Mouse (Mus musculus): ENCODE measurements around the gene Tnfrsf8. TPM values are rescaled to one million over a fixed set of nuclear protein-coding genes. Genes with fewer than 3 reads are reported as not detected.

Tnfrsf8 gene
- polyA plus RNA-seq, 2 experiments = 0.14 to 0.16 TPM

DNA sequence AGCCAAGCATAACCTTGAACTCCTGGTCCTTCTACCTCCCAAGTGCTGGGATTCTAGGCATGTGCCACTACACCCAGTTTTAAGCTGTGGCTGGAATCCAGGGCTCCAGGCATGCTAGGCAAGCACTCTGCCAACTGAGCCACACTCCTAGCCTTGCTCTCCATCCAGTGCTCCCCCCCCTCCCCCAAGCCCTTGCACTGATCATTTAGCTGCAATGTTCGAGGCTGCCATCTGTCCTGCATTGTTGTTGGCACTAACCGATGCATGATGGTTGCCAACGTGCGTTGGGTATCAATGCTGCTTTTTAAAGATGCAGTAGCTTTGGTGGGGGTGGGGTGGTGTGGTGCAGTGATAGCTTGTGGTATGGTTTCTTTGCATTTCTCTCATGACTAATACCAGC lies 10.9 kb downstream of the Tnfrsf8 start:
- 85% methylated on average over 4 of the region's 4 CpGs for WGBS

DNA sequence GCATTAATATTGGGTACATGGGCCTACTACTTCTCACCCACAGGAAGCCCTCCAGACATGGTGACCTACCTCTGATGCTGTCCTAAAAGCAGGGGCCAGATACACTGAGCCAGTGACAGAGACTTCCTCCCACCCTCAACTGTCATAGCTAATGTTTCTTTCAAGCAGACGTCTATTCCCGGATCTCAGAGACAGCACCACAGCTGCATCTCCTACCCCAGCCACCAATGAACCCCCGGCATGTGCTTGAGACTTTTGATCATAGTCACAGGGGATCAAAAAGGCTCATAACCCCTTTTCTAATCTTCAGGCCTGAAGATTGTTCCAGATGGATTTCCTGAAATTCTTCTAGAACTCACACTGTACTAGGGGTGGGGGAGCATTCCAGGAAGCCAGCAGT lies 12.9 kb downstream of the Tnfrsf8 start:
- ATAC-seq (ENCODE audit: low FRiP score, low read depth) = no peak
- no peak overlapping the region for H3K27ac ChIP-seq (replicated peaks; ENCODE audit: low read depth, low read length)
- no peak for TF ChIP-seq POLR2A (IDR thresholded peaks at IDR 0.05; ENCODE audit: borderline replicate concordance, extremely low read depth, insufficient read depth, insufficient read length)
- H3K9ac ChIP-seq (ENCODE audit: low read depth, low read length, severe bottlenecking) = no peak overlapping the region
- H3K4me2 ChIP-seq (replicated peaks; ENCODE audit: low read depth, low read length, severe bottlenecking) = no peak overlapping the region
- H3K36me3 ChIP-seq (ENCODE audit: control insufficient read depth, insufficient read depth, low read length) = no peaks in the 10 kb centered on the region
- H3K4me3 ChIP-seq (replicated peaks; ENCODE audit: low read length) = no peak overlapping the region
- no peaks in the 10 kb centered on the region for H3K4me1 ChIP-seq (ENCODE audit: control insufficient read depth, insufficient read depth, low read length)
- H3K27me3 ChIP-seq (ENCODE audit: control insufficient read depth, insufficient read depth, low read length) = no peaks in the 10 kb centered on the region
- no peaks in the 10 kb centered on the region for H3K9me3 ChIP-seq (ENCODE audit: control insufficient read depth, low read length)
- no peak for DNase-seq (ENCODE audit: low spot score)
- WGBS = 60% methylated on average over 3 of the region's 3 CpGs

More for the DNA sequence above, 10.9 kb downstream of the Tnfrsf8 start:
- no peak overlapping the region for H3K27ac ChIP-seq (replicated peaks; ENCODE audit: low read depth, low read length)
- H3K4me2 ChIP-seq (replicated peaks; ENCODE audit: low read depth, low read length, severe bottlenecking) = no peak overlapping the region
- no peak for TF ChIP-seq POLR2A (IDR thresholded peaks at IDR 0.05; ENCODE audit: borderline replicate concordance, extremely low read depth, insufficient read depth, insufficient read length)
- H3K9ac ChIP-seq (ENCODE audit: low read depth, low read length, severe bottlenecking) = no peak overlapping the region
- no peaks in the 10 kb centered on the region for H3K9me3 ChIP-seq (ENCODE audit: control insufficient read depth, low read length)
- no peaks in the 10 kb centered on the region for H3K27me3 ChIP-seq (ENCODE audit: control insufficient read depth, insufficient read depth, low read length)
- ATAC-seq (ENCODE audit: low FRiP score, low read depth) (no peak), DNase-seq (ENCODE audit: low spot score) (no peak)
- no peaks in the 10 kb centered on the region for H3K4me1 ChIP-seq (ENCODE audit: control insufficient read depth, insufficient read depth, low read length)
- no peak overlapping the region for H3K4me3 ChIP-seq (replicated peaks; ENCODE audit: low read length)
- no peaks in the 10 kb centered on the region for H3K36me3 ChIP-seq (ENCODE audit: control insufficient read depth, insufficient read depth, low read length)

DNA sequence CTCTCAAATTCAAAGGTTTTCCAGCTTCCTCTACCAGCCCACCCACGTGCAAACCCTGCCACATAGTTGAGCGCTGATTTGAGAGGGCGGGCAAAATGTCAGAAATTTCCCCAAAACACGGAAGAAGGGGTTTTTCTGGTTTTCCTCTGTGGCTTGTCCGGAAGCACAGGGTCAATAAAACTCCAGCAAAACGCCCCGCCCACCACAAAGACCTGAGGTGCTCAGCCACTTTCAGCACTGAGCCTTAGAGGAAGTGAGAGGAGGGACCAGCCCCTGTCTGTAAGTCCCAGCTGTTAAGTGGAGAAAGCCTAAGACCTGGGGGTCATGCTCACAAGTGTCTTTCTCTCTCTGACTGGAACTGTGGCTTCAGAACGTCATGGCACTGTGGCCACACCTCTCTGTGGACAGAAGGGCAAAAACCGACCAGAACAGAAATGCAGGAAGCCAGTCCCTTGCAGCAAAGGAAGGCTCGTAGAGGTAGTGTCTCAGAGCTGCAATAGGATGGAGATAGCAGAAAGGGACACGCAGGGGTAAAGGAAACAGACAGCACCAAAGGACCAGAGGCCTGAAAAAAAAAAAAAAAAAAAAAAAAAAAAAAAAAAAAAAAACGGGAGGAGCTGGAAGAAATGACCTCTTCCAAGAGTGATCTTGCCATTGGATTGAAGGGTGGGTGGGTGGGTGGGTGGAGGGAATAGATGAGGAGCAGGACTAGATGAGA lies 14.6 kb downstream of the Tnfrsf8 start:
- 35% methylated on average over 11 of the region's 12 CpGs for WGBS
- DNase-seq (ENCODE audit: low spot score) (no peak), ATAC-seq (ENCODE audit: low FRiP score, low read depth) (no peak; the same call in 1 of the 2 replicates)
- no peak overlapping the region for H3K4me3 ChIP-seq (replicated peaks; ENCODE audit: low read length)
- no peaks in the 10 kb centered on the region for H3K27me3 ChIP-seq (ENCODE audit: control insufficient read depth, insufficient read depth, low read length)
- H3K9ac ChIP-seq (ENCODE audit: low read depth, low read length, severe bottlenecking) = no peak overlapping the region
- no peaks in the 10 kb centered on the region for H3K9me3 ChIP-seq (ENCODE audit: control insufficient read depth, low read length)
- no peaks in the 10 kb centered on the region for H3K4me1 ChIP-seq (ENCODE audit: control insufficient read depth, insufficient read depth, low read length)
- H3K4me2 ChIP-seq (replicated peaks; ENCODE audit: low read depth, low read length, severe bottlenecking) = no peak overlapping the region
- H3K36me3 ChIP-seq (ENCODE audit: control insufficient read depth, insufficient read depth, low read length) = no peaks in the 10 kb centered on the region
- no peak for TF ChIP-seq POLR2A (IDR thresholded peaks at IDR 0.05; ENCODE audit: borderline replicate concordance, extremely low read depth, insufficient read depth, insufficient read length)
- H3K27ac ChIP-seq (replicated peaks; ENCODE audit: low read depth, low read length) = no peak overlapping the region

DNA sequence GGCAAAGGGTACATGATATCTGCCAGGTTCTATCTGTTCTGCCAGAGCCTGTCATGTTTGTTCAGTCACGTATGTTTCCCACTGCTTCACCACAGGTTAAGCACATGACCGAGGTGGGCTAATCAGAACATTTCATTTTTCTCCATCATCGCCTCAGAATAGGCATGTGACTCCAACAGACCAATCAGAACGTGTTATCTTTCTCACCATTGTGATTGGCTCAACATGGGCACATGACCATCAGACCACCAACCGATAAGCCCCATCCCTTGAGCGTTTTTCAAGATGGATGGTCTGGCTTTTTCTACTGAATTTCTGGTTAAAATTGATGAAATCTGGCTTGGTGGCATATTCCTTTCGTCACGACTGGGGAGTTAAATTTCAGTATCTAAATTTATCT lies 15.6 kb downstream of the Tnfrsf8 start:
- no peak overlapping the region for H3K4me3 ChIP-seq (replicated peaks; ENCODE audit: low read length)
- no peaks in the 10 kb centered on the region for H3K4me1 ChIP-seq (ENCODE audit: control insufficient read depth, insufficient read depth, low read length)
- ATAC-seq (ENCODE audit: low FRiP score, low read depth) (no peak), DNase-seq (ENCODE audit: low spot score) (no peak)
- WGBS = 92% methylated on average over 8 of the region's 8 CpGs
- H3K4me2 ChIP-seq (replicated peaks; ENCODE audit: low read depth, low read length, severe bottlenecking) = no peak overlapping the region
- TF ChIP-seq POLR2A (IDR thresholded peaks at IDR 0.05; ENCODE audit: borderline replicate concordance, extremely low read depth, insufficient read depth, insufficient read length) = no peak
- H3K9me3 ChIP-seq (ENCODE audit: control insufficient read depth, low read length) = no peaks in the 10 kb centered on the region
- H3K36me3 ChIP-seq (ENCODE audit: control insufficient read depth, insufficient read depth, low read length) = no peaks in the 10 kb centered on the region
- no peaks in the 10 kb centered on the region for H3K27me3 ChIP-seq (ENCODE audit: control insufficient read depth, insufficient read depth, low read length)
- no peak overlapping the region for H3K9ac ChIP-seq (ENCODE audit: low read depth, low read length, severe bottlenecking)
- H3K27ac ChIP-seq (replicated peaks; ENCODE audit: low read depth, low read length) = no peak overlapping the region

- no peak overlapping the region for H3K27ac ChIP-seq (replicated peaks; ENCODE audit: low read depth, low read length)
- no peak overlapping the region for H3K4me3 ChIP-seq (replicated peaks; ENCODE audit: low read length)
- H3K9ac ChIP-seq (ENCODE audit: low read depth, low read length, severe bottlenecking) = no peak overlapping the region
- DNase-seq (ENCODE audit: low spot score) = no peak
- no peaks in the 10 kb centered on the region for H3K9me3 ChIP-seq (ENCODE audit: control insufficient read depth, low read length)
- no peak for ATAC-seq (ENCODE audit: low FRiP score, low read depth)
- no peaks in the 10 kb centered on the region for H3K36me3 ChIP-seq (ENCODE audit: control insufficient read depth, insufficient read depth, low read length)
- no peak overlapping the region for H3K4me2 ChIP-seq (replicated peaks; ENCODE audit: low read depth, low read length, severe bottlenecking)
- WGBS = 90% methylated on average over 7 of the region's 7 CpGs
- no peaks in the 10 kb centered on the region for H3K4me1 ChIP-seq (ENCODE audit: control insufficient read depth, insufficient read depth, low read length)
- TF ChIP-seq POLR2A (IDR thresholded peaks at IDR 0.05; ENCODE audit: borderline replicate concordance, extremely low read depth, insufficient read depth, insufficient read length) = no peak
- no peaks in the 10 kb centered on the region for H3K27me3 ChIP-seq (ENCODE audit: control insufficient read depth, insufficient read depth, low read length)
Measured at GRCm38 (mm10) chr4:145298846-145299245, 16.1 kb downstream of the Tnfrsf8 start.
